Mouse (Mus musculus): Measurements from ENCODE around the gene Mrpl17.

- TF ChIP-seq POLR2A (IDR thresholded peaks at IDR 0.05; ENCODE audit: low read depth, low read length) (no peak), CTCF (conservative IDR thresholded peaks at IDR 0.05; ENCODE audit: insufficient read depth, insufficient read length, low read depth, low read length) (no peak)
These were observed 36.2 kb downstream of the Mrpl17 start for GRCm38 (mm10) chr7:105774661-105775060.
